Mouse (Mus musculus) MEL (cell line): ENCODE results near the gene Hs3st3b1. TPM values are rescaled to one million over a fixed set of nuclear protein-coding genes. Genes with fewer than 3 reads are reported as not detected.

Source experiments
- DNase-seq: peaks from one replicate; pipeline ENCODE4 v3.0.0; 2011; ENCODE audit warnings: low read depth, low spot score
- H3K27ac ChIP-seq: 2 replicates; pipeline ENCODE4 v1.5.1; 2012; ENCODE audit warnings: low read depth, mild to moderate bottlenecking, control low read depth, low read length, moderate library complexity; ENCODE audit not compliant: control insufficient read depth
- H3K27me3 ChIP-seq, 2 experiments: fragments of 150-350 bp in 1 of 2; sonication (generic) in 1 of 2; 2 replicates each; pipeline ENCODE4 v1.6.1; 2012; ENCODE audit warnings: low read length in 2 of 2, mild to moderate bottlenecking in 2 of 2, improper control_type of control experiment in 1 of 2, moderate library complexity in 1 of 2; ENCODE audit not compliant: insufficient read depth in 2 of 2, control insufficient read depth in 1 of 2
- H3K36me3 ChIP-seq, 2 experiments: 2 replicates each; pipeline ENCODE4 v1.6.1; 2012 to 2014; ENCODE audit warnings: low read length in 2 of 2, improper control_type of control experiment in 1 of 2, inconsistent platforms in 1 of 2, mild to moderate bottlenecking in 1 of 2; ENCODE audit not compliant: insufficient read depth in 2 of 2, control insufficient read depth in 1 of 2
- H3K4me1 ChIP-seq, 2 experiments: fragments of 150-350 bp in 1 of 2; sonication (generic) in 1 of 2; 2 replicates each; pipeline ENCODE4 v1.6.1; 2012; ENCODE audit warnings: low read length in 2 of 2, improper control_type of control experiment in 1 of 2, mild to moderate bottlenecking in 1 of 2; ENCODE audit not compliant: insufficient read depth in 2 of 2, control insufficient read depth in 1 of 2
- H3K4me3 ChIP-seq, 2 experiments: fragments of 150-350 bp in 1 of 2; sonication (generic) in 1 of 2; 2 replicates each; pipeline ENCODE4 v1.5.1; 2012; ENCODE audit warnings: low read depth in 2 of 2, low read length in 2 of 2, mild to moderate bottlenecking in 2 of 2, moderate library complexity in 2 of 2, control low read depth in 1 of 2, improper control_type of control experiment in 1 of 2; ENCODE audit not compliant: control insufficient read depth in 1 of 2, insufficient read depth in 1 of 2
- H3K79me2 ChIP-seq: 2 replicates; pipeline ENCODE4 v1.6.1; 2012; ENCODE audit warnings: mild to moderate bottlenecking, low read length, moderate library complexity; ENCODE audit not compliant: control insufficient read depth, poor library complexity, insufficient read depth
- H3K9ac ChIP-seq: 2 replicates; pipeline ENCODE4 v1.6.1; 2012; ENCODE audit warnings: low read depth, mild to moderate bottlenecking, control low read depth, low read length, moderate library complexity; ENCODE audit not compliant: control insufficient read depth, poor library complexity, severe bottlenecking
- H3K9me3 ChIP-seq: fragments of 150-350 bp; sonication (generic); replicated peaks from 2 replicates; pipeline ENCODE4 v1.6.1; 2012; ENCODE audit warnings: mild to moderate bottlenecking, low read length, improper control_type of control experiment, moderate library complexity; ENCODE audit not compliant: insufficient read depth
- CHD1 ChIP-seq: IDR thresholded peaks from 2 replicates; pipeline ENCODE4 v1.6.1; 2012; ENCODE audit warnings: low read depth, mild to moderate bottlenecking, inconsistent platforms, low read length, improper control_type of control experiment
- CHD2 ChIP-seq: IDR thresholded peaks from 2 replicates; pipeline ENCODE4 v1.6.1; 2011; ENCODE audit warnings: low read length, improper control_type of control experiment
- EP300 ChIP-seq, 2 experiments: IDR thresholded peaks; 2 replicates each; pipeline ENCODE4 v1.6.1; 2011; ENCODE audit warnings: improper control_type of control experiment in 2 of 2, low read length in 2 of 2, low read depth in 1 of 2, mild to moderate bottlenecking in 1 of 2
- ETS1 ChIP-seq: IDR thresholded peaks from 2 replicates; pipeline ENCODE4 v1.6.1; 2012; ENCODE audit warnings: low read depth, mild to moderate bottlenecking, inconsistent platforms, low read length, improper control_type of control experiment, moderate library complexity
- GABPA ChIP-seq: IDR thresholded peaks from 2 replicates; pipeline ENCODE4 v1.6.1; 2012; ENCODE audit warnings: low read depth, mild to moderate bottlenecking, inconsistent platforms, low read length, improper control_type of control experiment, moderate library complexity
- GATA1 ChIP-seq: IDR thresholded peaks from 2 replicates; pipeline ENCODE4 v1.6.1; 2011; ENCODE audit warnings: low read depth, low read length, improper control_type of control experiment
- MAX ChIP-seq: IDR thresholded peaks from 2 replicates; pipeline ENCODE4 v1.6.1; 2011; ENCODE audit warnings: low read length, improper control_type of control experiment
- MAZ ChIP-seq: IDR thresholded peaks from 2 replicates; pipeline ENCODE4 v1.6.1; 2012; ENCODE audit warnings: low read depth, mild to moderate bottlenecking, inconsistent platforms, low read length, improper control_type of control experiment
- MEF2A ChIP-seq: IDR thresholded peaks from 2 replicates; pipeline ENCODE4 v1.6.1; 2014; ENCODE audit warnings: low read depth, mild to moderate bottlenecking, inconsistent platforms, low read length, improper control_type of control experiment; ENCODE audit not compliant: poor library complexity, insufficient replicate concordance, severe bottlenecking; ENCODE audit errors: extremely low read depth
- MXI1 ChIP-seq: IDR thresholded peaks from 2 replicates; pipeline ENCODE4 v1.6.1; 2011; ENCODE audit warnings: mild to moderate bottlenecking, low read depth, low read length, improper control_type of control experiment
- MYB ChIP-seq: IDR thresholded peaks from 2 replicates; pipeline ENCODE4 v1.6.1; 2011; ENCODE audit warnings: mild to moderate bottlenecking, low read depth, low read length, improper control_type of control experiment
- NELFE ChIP-seq: IDR thresholded peaks from 2 replicates; pipeline ENCODE4 v1.6.1; 2011; ENCODE audit warnings: low read depth, low read length, improper control_type of control experiment
- NRF1 ChIP-seq: IDR thresholded peaks from 2 replicates; pipeline ENCODE4 v1.6.1; 2014; ENCODE audit warnings: low read depth, mild to moderate bottlenecking, inconsistent platforms, low read length, improper control_type of control experiment, moderate library complexity; ENCODE audit not compliant: poor library complexity, insufficient read depth, severe bottlenecking
- POLR2A ChIP-seq, 2 experiments: IDR thresholded peaks; 2 replicates each; pipeline ENCODE4 v1.6.1; 2011 to 2012; ENCODE audit warnings: low read length in 2 of 2, mild to moderate bottlenecking in 2 of 2, control low read depth in 1 of 2, improper control_type of control experiment in 1 of 2, low read depth in 1 of 2, moderate library complexity in 1 of 2; ENCODE audit not compliant: control insufficient read depth in 1 of 2, insufficient read depth in 1 of 2, poor library complexity in 1 of 2
- RAD21 ChIP-seq: IDR thresholded peaks from 2 replicates; pipeline ENCODE4 v1.6.1; 2011; ENCODE audit warnings: mild to moderate bottlenecking, low read depth, low read length, improper control_type of control experiment
- RCOR1 ChIP-seq: IDR thresholded peaks from 2 replicates; pipeline ENCODE4 v1.6.1; 2012; ENCODE audit warnings: low read depth, mild to moderate bottlenecking, inconsistent platforms, low read length, improper control_type of control experiment
- SIN3A ChIP-seq: IDR thresholded peaks from 2 replicates; pipeline ENCODE4 v1.6.1; 2012; ENCODE audit warnings: low read length, improper control_type of control experiment, inconsistent platforms
- TBP ChIP-seq: IDR thresholded peaks from 2 replicates; pipeline ENCODE4 v1.8.0; 2011; ENCODE audit warnings: low read depth, low read length, improper control_type of control experiment
- TCF12 ChIP-seq: IDR thresholded peaks from 2 replicates; pipeline ENCODE4 v1.6.1; 2014; ENCODE audit warnings: low read depth, mild to moderate bottlenecking, inconsistent platforms, low read length, improper control_type of control experiment, moderate library complexity
- USF2 ChIP-seq, 2 experiments: IDR thresholded peaks; 2 replicates each; pipeline ENCODE4 v1.6.1; 2011 to 2012; ENCODE audit warnings: improper control_type of control experiment in 2 of 2, low read length in 2 of 2, borderline replicate concordance in 1 of 2, inconsistent platforms in 1 of 2, low read depth in 1 of 2, mild to moderate bottlenecking in 1 of 2; ENCODE audit not compliant: insufficient read depth in 1 of 2
- ZMIZ1 ChIP-seq: IDR thresholded peaks from 2 replicates; pipeline ENCODE4 v1.6.1; 2012; ENCODE audit warnings: low read depth, mild to moderate bottlenecking, inconsistent platforms, low read length, improper control_type of control experiment, moderate library complexity
- polyA plus RNA-seq, 2 experiments: library from polyadenylated mRNA; stranded (reverse) in 1 of 2; unstranded in 1 of 2; fragments of >175 nt in 1 of 2; fragments of >200 nt in 1 of 2; gene quantifications; 2 replicates each; pipeline versions ENCODE4 v1.2.1 to v1.2.4; 2012; ENCODE audit warnings: low replicate concordance in 2 of 2, low read depth in 1 of 2; ENCODE audit not compliant: insufficient read length in 2 of 2, insufficient read depth in 1 of 2, missing spikeins in 1 of 2
- total RNA-seq: library from RNA; depleted of rRNA; stranded (reverse); fragments of 300-350 nt; gene quantifications from 2 replicates; pipeline ENCODE4 v1.2.3, GENCODE M21; 2012

The Hs3st3b1 gene
- total and polyA plus RNA-seq, 3 experiments = not detected

- TF ChIP-seq MXI1 (peak; percentile 40; the same call in 1 of the 2 replicates), CHD2 (no peak; the same call in 1 of the 2 replicates), POLR2A (IDR thresholded peaks at IDR 0.05; ENCODE audit: control insufficient read depth in 1 of 2, insufficient read depth in 1 of 2, low read depth in 1 of 2, low read length in 2 of 2, poor library complexity in 1 of 2) (no peak), MAZ (no peak), RCOR1 (peak; percentile 29; the same call in 1 of the 2 replicates), MAX (0 out of 2 replicates have a peak, but pooled peaks have one; percentile 7), RAD21 (no peak), SIN3A (no peak; the same call in 1 of the 2 replicates), NELFE (no peak), GATA1 (peak; percentile 66), ETS1 (peak; percentile 15; the same call in 1 of the 2 replicates), MEF2A (no peak), USF2 (IDR thresholded peaks at IDR 0.05; ENCODE audit: borderline replicate concordance in 1 of 2, insufficient read depth in 1 of 2, low read depth in 1 of 2, low read length in 2 of 2) (no peak), GABPA (no peak)
Observed at GRCm38 (mm10) chr11:63968388-63969035, 46.4 kb upstream of the Hs3st3b1 start (continued).

GRCm38 (mm10) chr11:63967641-63968387 is 45.7 kb upstream of the Hs3st3b1 start:
- H3K79me2 ChIP-seq = no peaks in the 10 kb centered on the region

More at GRCm38 (mm10) chr11:63967641-63968387, 45.7 kb upstream of the Hs3st3b1 start:
- H3K27ac ChIP-seq = peak overlapping the region; percentile 83
- DNase-seq = peak; percentile 10
- no peaks in the 10 kb centered on the region for H3K9me3 ChIP-seq
- peaks cover 4 to 24% of the 10 kb centered on the region in 2 experiments for H3K36me3 ChIP-seq
- no peaks in the 10 kb centered on the region for H3K27me3 ChIP-seq
- H3K4me1 ChIP-seq = peaks cover 21 to 24% of the 10 kb centered on the region in 2 experiments
- H3K4me3 ChIP-seq = no peak overlapping the region
- 0 out of 2 replicates have a peak, but pooled peaks have one; percentile 23 for TF ChIP-seq TCF12
- TF ChIP-seq NRF1 = no peak
- 0 out of 2 replicates have a peak, but pooled peaks have one; percentile 40 for TF ChIP-seq MAZ
- 0 out of 2 replicates have a peak, but pooled peaks have one; percentile 27 for TF ChIP-seq MAX
- no peak for TF ChIP-seq ZMIZ1
- TF ChIP-seq TBP = no peak
- peak; percentile 18 to 34; a peak in 3 of 4 replicates for TF ChIP-seq EP300 (IDR thresholded peaks at IDR 0.05; ENCODE audit: low read depth in 1 of 2, low read length in 2 of 2)
- no peak for TF ChIP-seq CHD1
- TF ChIP-seq MYB = 0 out of 2 replicates have a peak, but pooled peaks have one; percentile 41
- no peak overlapping the region for H3K9ac ChIP-seq
